Mouse (Mus musculus): ENCODE data around the gene Olfr424.

DNA sequence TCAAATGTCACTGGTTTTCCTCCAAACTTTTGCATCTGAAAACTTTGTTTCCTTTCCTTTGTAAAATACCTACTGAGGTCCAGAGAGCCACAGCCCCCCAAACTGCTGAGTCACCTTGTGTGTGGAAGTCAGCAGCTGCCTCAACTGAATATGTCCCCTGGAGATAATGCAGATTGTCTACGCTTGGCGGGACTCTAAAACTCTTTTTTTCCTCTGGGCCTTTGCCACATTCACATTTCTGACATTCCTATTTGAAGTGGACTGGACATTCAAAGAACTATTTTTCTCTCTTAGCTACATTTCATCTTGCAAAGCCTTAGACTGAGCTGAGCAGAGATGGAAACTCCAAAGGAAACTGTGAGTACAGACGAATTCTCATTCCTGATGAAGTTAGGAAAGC lies 41.3 kb downstream of the Olfr424 start, which contains the start of gene Spta1:
- peak; percentile 68 for TF ChIP-seq TAL1 (IDR thresholded peaks at IDR 0.05; ENCODE audit: low read length)
- peak; percentile 78 for TF ChIP-seq GATA1 (IDR thresholded peaks at IDR 0.05; ENCODE audit: low read length)
